Mouse (Mus musculus): ENCODE measurements around the gene Prss28. TPM values are rescaled to one million over a fixed set of nuclear protein-coding genes. Genes with fewer than 3 reads are reported as not detected.

Prss28 gene
- polyA plus RNA-seq, 1 experiment: not detected

DNA sequence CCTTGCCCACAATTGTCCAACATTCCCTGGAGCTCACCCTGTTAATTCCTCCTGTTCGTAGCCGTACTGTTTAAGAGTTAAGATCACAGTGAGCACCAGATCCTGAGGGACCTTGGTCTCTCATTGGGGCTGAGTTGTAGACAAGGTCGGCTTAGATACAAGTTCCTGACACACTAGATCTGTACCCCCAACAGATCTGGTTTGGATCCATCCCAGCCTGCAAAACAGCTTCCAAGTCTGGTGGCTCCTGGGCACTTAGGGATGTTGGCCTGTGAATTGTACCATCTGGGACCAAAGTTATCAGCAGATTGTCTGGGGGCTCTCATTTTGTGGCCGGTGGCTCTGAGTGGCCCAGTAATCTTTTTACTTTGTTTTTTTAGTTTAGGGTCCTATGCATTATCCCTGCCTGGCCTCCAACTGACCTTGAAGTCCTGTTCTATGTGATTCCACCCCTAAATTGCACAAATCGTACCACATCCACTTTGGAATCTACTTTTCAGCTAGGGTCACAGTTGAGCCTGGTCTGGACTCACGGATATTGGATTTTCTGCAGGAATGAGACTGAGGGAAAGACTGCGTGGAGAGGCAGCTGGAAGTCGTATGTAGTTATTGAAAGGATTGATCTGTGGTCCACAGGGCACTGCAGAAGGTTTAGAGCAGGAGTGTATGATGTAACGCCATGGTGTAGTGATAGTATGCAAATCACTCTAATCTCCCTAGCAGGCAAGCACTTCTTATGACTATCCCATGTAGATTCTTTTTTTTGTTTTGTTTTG, 33.7 kb upstream of the Prss28 start, which contains the start of gene Ube2i:
Ube2i (minus strand) TSS at position 52 of the 776 bp plus-strand sequence.
- 81% methylated on average over 9 of the region's 9 CpGs for WGBS
- DNase-seq (ENCODE audit: low read depth in 1 of 2, low spot score in 2 of 2): no peak
- TF ChIP-seq POLR2A (IDR thresholded peaks at IDR 0.05; ENCODE audit: low read depth, low read length): no peak
- no peak for TF ChIP-seq CTCF (IDR thresholded peaks at IDR 0.05; ENCODE audit: extremely low read depth, insufficient read depth, insufficient read length, insufficient replicate concordance)

DNA sequence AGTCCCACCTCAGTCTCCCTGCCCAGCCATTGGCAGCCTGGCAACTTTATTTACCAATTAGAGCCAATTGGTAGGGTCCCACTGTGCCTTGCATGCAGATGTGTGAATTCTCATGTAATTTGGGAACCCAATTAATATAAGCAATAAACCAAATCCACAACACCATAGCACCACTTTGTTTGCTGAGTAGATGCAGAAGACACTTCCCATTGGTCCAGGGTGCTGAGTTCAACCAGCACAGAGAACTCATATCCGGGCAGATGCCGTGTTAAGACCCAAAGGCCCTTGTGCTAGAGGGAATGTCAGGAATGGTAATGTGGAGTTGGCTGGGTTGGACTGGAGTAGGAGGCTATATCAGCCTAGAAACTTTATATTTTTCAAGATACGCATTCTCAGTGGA, 32.6 kb upstream of the Prss28 start:
- Histone ChIP-seq H3K27ac (ENCODE audit: insufficient read depth, low read length) (no peak overlapping the region), H3K36me3 (ENCODE audit: control insufficient read depth, insufficient read depth, low read length) (no peaks in the 10 kb centered on the region), H3K4me1 (ENCODE audit: control insufficient read depth, insufficient read depth, insufficient read length) (peaks cover 13% of the 10 kb centered on the region; the same call in 1 of the 2 replicates), H3K4me3 (ENCODE audit: extremely low read depth, insufficient read depth, insufficient read length) (no peak overlapping the region), H3K27me3 (ENCODE audit: control insufficient read depth, insufficient read depth, low read length) (no peaks in the 10 kb centered on the region)
- WGBS: 96% methylated on average over 3 of the region's 3 CpGs
- no peak for DNase-seq (ENCODE audit: low read depth in 1 of 2, low spot score in 2 of 2)
- TF ChIP-seq POLR2A (IDR thresholded peaks at IDR 0.05; ENCODE audit: low read depth, low read length): no peak

More for the DNA sequence above, 33.7 kb upstream of the Prss28 start, which contains the start of gene Ube2i:
- H3K27ac ChIP-seq (ENCODE audit: insufficient read depth, low read length): peak within 1 kb of the TSS; percentile 99
- peak within 1 kb of the TSS; percentile 75 for H3K4me3 ChIP-seq (ENCODE audit: extremely low read depth, insufficient read depth, insufficient read length)
- peaks cover 13% of the 10 kb centered on the region; the same call in 1 of the 2 replicates for H3K4me1 ChIP-seq (ENCODE audit: control insufficient read depth, insufficient read depth, insufficient read length)
- no peaks in the 10 kb centered on the region for H3K27me3 ChIP-seq (ENCODE audit: control insufficient read depth, insufficient read depth, low read length)
- no peaks in the 10 kb centered on the region for H3K36me3 ChIP-seq (ENCODE audit: control insufficient read depth, insufficient read depth, low read length)

DNA sequence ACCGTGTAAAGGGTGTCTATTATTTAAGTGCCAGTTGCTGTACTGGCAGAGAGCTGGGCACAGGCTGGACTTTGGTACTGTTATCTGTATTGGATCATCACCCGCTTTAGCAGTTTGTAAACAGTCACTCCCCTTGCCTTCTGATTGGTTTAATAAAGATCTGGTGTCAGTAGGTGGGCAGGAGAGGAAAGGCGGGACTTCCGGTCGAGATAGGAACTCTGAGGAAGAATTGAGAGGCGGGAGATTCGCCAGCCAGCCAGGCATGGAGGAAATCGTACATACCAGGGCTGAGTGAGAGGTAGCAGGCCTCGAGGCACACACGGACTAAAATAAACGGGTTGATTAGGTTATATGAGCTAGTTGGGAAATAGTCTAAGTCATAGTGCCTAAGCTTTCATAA, 26.3 kb upstream of the Prss28 start:
- 41% methylated on average over 11 of the region's 11 CpGs for WGBS
- Histone ChIP-seq H3K27ac (ENCODE audit: insufficient read depth, low read length) (no peak overlapping the region), H3K36me3 (ENCODE audit: control insufficient read depth, insufficient read depth, low read length) (no peaks in the 10 kb centered on the region), H3K27me3 (ENCODE audit: control insufficient read depth, insufficient read depth, low read length) (no peaks in the 10 kb centered on the region), H3K4me3 (ENCODE audit: extremely low read depth, insufficient read depth, insufficient read length) (no peak overlapping the region), H3K4me1 (ENCODE audit: control insufficient read depth, insufficient read depth, insufficient read length) (no peaks in the 10 kb centered on the region)
- peak in 1 of 2 experiments; percentile 31 for DNase-seq (ENCODE audit: low read depth in 1 of 2, low spot score in 2 of 2)
- TF ChIP-seq CTCF (IDR thresholded peaks at IDR 0.05; ENCODE audit: extremely low read depth, insufficient read depth, insufficient read length, insufficient replicate concordance) (no peak), POLR2A (IDR thresholded peaks at IDR 0.05; ENCODE audit: low read depth, low read length) (no peak)

DNA sequence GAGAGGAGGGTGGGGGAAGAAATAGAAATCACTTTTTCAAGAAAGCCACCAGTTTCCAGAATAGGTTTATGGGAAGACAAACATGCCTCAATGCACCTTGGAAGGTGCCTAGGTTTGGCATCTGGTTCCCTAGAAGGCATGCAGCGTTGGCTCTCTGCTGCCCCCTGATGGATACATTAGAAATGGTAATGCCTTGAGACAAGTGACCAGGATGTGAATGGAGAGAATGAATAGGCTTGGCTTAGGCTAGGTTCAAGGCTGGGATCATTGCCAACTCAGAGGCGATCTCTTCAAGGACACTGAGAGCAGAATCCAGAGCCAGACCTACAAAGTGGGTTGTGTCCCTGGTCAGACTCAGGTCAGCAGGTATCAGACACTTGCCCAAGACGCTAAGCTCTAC, 23.4 kb upstream of the Prss28 start:
- H3K27ac ChIP-seq (ENCODE audit: insufficient read depth, low read length): no peak overlapping the region
- H3K4me1 ChIP-seq (ENCODE audit: control insufficient read depth, insufficient read depth, insufficient read length): no peaks in the 10 kb centered on the region
- 26% methylated on average over 3 of the region's 3 CpGs for WGBS
- TF ChIP-seq CTCF (IDR thresholded peaks at IDR 0.05; ENCODE audit: extremely low read depth, insufficient read depth, insufficient read length, insufficient replicate concordance) (peak; percentile 93; the same call in 1 of the 2 replicates), POLR2A (IDR thresholded peaks at IDR 0.05; ENCODE audit: low read depth, low read length) (no peak)
- DNase-seq (ENCODE audit: low read depth in 1 of 2, low spot score in 2 of 2): peak; percentile 45 to 69
- no peaks in the 10 kb centered on the region for H3K36me3 ChIP-seq (ENCODE audit: control insufficient read depth, insufficient read depth, low read length)
- no peak overlapping the region for H3K4me3 ChIP-seq (ENCODE audit: extremely low read depth, insufficient read depth, insufficient read length)
- H3K27me3 ChIP-seq (ENCODE audit: control insufficient read depth, insufficient read depth, low read length): no peaks in the 10 kb centered on the region

DNA sequence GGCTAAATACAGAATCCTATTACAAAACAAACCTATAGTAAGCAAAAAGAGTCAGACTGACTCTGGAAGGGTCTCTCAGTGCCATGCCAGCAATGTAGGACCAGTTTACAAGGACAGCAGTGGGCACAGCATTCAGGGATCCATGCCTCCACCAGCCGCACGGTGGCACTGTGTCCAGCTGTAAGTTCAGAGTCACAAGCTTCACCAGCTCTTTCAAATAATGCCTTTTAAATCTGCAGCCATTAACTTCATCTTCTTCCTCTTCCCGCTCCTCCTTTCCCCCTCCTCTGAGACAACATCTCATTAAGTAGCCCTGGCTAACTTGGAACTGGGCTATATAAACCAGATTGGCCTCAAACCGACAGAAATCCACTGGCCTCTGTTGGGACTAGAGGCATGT, 19.6 kb upstream of the Prss28 start:
- peak in 1 of 2 experiments; percentile 47 for DNase-seq (ENCODE audit: low read depth in 1 of 2, low spot score in 2 of 2)

DNA sequence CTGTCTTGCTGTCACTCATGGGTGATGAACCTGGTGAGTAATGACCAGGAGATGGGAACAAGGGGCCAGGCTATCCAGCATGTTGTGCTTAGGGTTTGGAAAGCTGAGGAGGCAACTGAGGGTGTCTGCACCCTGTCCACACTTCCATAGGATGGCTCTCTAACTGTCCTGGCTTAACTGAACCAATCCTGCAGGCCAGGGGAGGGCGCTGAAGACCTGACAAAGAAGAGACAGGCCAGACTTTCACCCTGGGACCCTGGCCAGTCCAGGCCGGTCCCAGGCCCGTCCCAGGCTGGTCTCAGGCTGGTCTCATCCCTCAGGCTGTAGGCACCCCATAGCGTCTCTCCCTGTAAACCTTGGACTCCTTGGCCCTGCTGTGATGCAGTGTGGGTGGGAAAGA, 18.0 kb upstream of the Prss28 start:
- no peak for TF ChIP-seq CTCF (IDR thresholded peaks at IDR 0.05; ENCODE audit: extremely low read depth, insufficient read depth, insufficient read length, insufficient replicate concordance)
- no peak for TF ChIP-seq POLR2A (IDR thresholded peaks at IDR 0.05; ENCODE audit: low read depth, low read length)
- 41% methylated on average over 4 of the region's 4 CpGs for WGBS

More for the DNA sequence above, 19.6 kb upstream of the Prss28 start:
- H3K36me3 ChIP-seq (ENCODE audit: control insufficient read depth, insufficient read depth, low read length): no peaks in the 10 kb centered on the region
- no peak overlapping the region for H3K27ac ChIP-seq (ENCODE audit: insufficient read depth, low read length)
- no peaks in the 10 kb centered on the region for H3K27me3 ChIP-seq (ENCODE audit: control insufficient read depth, insufficient read depth, low read length)
- no peak overlapping the region for H3K4me3 ChIP-seq (ENCODE audit: extremely low read depth, insufficient read depth, insufficient read length)
- H3K4me1 ChIP-seq (ENCODE audit: control insufficient read depth, insufficient read depth, insufficient read length): no peaks in the 10 kb centered on the region
- 20% methylated on average over 4 of the region's 4 CpGs for WGBS
- TF ChIP-seq POLR2A (IDR thresholded peaks at IDR 0.05; ENCODE audit: low read depth, low read length) (no peak), CTCF (IDR thresholded peaks at IDR 0.05; ENCODE audit: extremely low read depth, insufficient read depth, insufficient read length, insufficient replicate concordance) (peak; percentile 64; the same call in 1 of the 2 replicates)

DNA sequence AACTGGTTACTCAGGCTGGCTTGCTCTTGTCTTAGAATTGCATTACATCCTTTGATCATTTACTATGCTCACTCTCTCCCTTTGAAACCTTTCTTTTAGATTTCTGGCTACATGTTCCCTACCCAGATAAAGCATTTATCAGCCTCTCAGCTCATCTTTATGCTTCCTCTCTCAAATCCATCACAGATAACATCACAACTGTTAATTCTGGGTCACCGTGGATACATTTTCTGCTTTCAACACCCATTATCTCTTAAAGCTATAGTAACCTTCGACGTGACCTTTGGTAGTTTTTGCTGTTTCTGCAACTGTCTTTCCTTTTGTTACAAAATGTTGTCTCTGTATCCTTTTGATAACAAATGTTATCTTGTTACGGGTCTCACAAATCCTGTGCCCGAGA, 15.0 kb upstream of the Prss28 start:
- TF ChIP-seq POLR2A (IDR thresholded peaks at IDR 0.05; ENCODE audit: low read depth, low read length): no peak
- TF ChIP-seq CTCF (IDR thresholded peaks at IDR 0.05; ENCODE audit: extremely low read depth, insufficient read depth, insufficient read length, insufficient replicate concordance): no peak
- Histone ChIP-seq H3K4me1 (ENCODE audit: control insufficient read depth, insufficient read depth, insufficient read length) (no peaks in the 10 kb centered on the region), H3K27ac (ENCODE audit: insufficient read depth, low read length) (no peak overlapping the region), H3K36me3 (ENCODE audit: control insufficient read depth, insufficient read depth, low read length) (no peaks in the 10 kb centered on the region), H3K27me3 (ENCODE audit: control insufficient read depth, insufficient read depth, low read length) (no peaks in the 10 kb centered on the region), H3K4me3 (ENCODE audit: extremely low read depth, insufficient read depth, insufficient read length) (no peak overlapping the region)
- DNase-seq (ENCODE audit: low read depth in 1 of 2, low spot score in 2 of 2): no peak
- WGBS: 55% methylated on average over 5 of the region's 5 CpGs

More for the DNA sequence above, 18.0 kb upstream of the Prss28 start:
- H3K27me3 ChIP-seq (ENCODE audit: control insufficient read depth, insufficient read depth, low read length): no peaks in the 10 kb centered on the region
- no peaks in the 10 kb centered on the region for H3K4me1 ChIP-seq (ENCODE audit: control insufficient read depth, insufficient read depth, insufficient read length)
- no peak overlapping the region for H3K27ac ChIP-seq (ENCODE audit: insufficient read depth, low read length)
- DNase-seq (ENCODE audit: low read depth in 1 of 2, low spot score in 2 of 2): no peak
- no peaks in the 10 kb centered on the region for H3K36me3 ChIP-seq (ENCODE audit: control insufficient read depth, insufficient read depth, low read length)
- no peak overlapping the region for H3K4me3 ChIP-seq (ENCODE audit: extremely low read depth, insufficient read depth, insufficient read length)
